Mouse (Mus musculus): Measurements from ENCODE around the gene Rgcc. TPM values are rescaled to one million over a fixed set of nuclear protein-coding genes. Genes with fewer than 3 reads are reported as not detected.

Rgcc gene
- 25.6 and 28.6 TPM in 2 replicates for polyA plus RNA-seq (2016; fragmentation: Nextera tagmentation; extraction: Ambion mirVana)

DNA sequence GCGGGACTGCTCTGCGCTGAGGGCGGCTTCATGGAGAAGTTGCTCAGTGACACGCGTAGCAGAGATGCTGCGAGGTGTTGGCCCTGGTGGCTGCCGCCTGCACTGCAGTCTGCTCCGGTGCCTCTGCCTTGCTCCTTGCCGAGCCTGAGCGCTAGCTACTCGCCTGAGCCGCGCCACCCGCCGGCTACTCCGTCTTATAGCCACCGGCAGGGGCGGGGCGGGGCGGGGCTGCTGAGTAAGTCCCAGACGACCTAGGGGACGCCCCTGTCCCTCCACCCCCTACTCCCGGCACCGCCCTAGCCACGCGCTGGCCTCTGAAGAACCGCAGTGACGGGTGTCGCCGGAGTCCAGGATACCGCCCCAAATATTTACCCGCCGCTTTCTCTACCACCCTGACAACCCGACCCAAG, at the start of gene Rgcc:
TSS of gene Rgcc (minus strand) at position 180 of the 410 bp plus-strand sequence.
- H3K36me3 ChIP-seq = no peaks in the 10 kb centered on the region
- WGBS = under 1% methylated on average over 34 of the region's 34 CpGs
- peak within 1 kb of the TSS; percentile 59 for H3K4me3 ChIP-seq (replicated peaks)
- no peak within 1 kb of the TSS for H3K27ac ChIP-seq
- ATAC-seq (ENCODE audit: insufficient number of reproducible peaks, insufficient read depth, low FRiP score, low TSS enrichment, low read depth) = peak; percentile 96
- peaks cover 28% of the 10 kb centered on the region for H3K4me1 ChIP-seq (replicated peaks)
- peak within 1 kb of the TSS; percentile 97 for H3K4me2 ChIP-seq
- peaks cover 40% of the 10 kb centered on the region for H3K27me3 ChIP-seq
- H3K9ac ChIP-seq (replicated peaks) = peak within 1 kb of the TSS; percentile 63
- H3K9me3 ChIP-seq = no peaks in the 10 kb centered on the region

DNA sequence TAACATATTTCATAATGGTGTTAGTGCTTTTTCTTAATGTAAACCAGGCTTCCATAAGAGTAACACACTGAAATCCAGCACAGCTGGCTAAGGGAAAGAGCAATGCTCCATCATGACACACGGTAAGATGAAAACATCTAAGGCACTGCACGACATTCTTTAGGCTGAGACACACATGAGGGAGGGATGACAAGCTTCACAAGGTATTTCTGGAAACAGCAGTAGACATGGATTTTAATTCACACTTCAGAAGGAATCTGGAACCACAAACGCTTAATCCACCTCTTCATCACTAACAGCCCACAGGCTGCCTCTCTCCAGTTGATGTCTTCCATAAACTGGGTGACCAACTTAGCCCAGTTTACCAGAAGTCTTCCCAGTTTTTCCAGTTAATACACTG, 44.9 kb upstream of the Rgcc start:
- WGBS = 76% methylated on average over 3 of the region's 3 CpGs
- Histone ChIP-seq H3K4me3 (replicated peaks) (no peak overlapping the region), H3K9ac (replicated peaks) (no peak overlapping the region), H3K4me2 (no peak overlapping the region), H3K4me1 (replicated peaks) (no peaks in the 10 kb centered on the region), H3K27ac (no peak overlapping the region), H3K36me3 (peaks cover 70% of the 10 kb centered on the region), H3K9me3 (no peaks in the 10 kb centered on the region), H3K27me3 (no peaks in the 10 kb centered on the region)
- ATAC-seq (ENCODE audit: insufficient number of reproducible peaks, insufficient read depth, low FRiP score, low TSS enrichment, low read depth) = no peak

DNA sequence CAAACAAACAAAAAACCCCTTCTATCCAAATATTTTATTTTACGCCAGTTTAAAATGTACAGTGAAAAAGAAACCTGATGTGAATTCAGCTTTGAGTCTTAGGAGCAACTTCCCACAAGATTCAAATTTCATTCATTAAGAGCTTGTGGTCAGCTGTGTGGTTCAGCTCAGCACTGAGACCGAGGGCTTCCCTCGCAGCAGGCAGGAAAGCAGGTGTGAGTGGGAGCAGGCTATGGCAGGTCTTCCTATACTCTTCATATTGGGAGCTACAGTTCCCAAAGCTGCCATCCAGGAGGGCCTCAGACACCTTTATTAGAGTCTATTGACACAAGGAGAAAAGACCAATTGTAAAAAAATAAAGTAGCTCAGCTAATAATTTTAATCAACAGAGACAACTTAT, 34.2 kb upstream of the Rgcc start:
- H3K9me3 ChIP-seq = no peaks in the 10 kb centered on the region
- peaks cover 65% of the 10 kb centered on the region for H3K36me3 ChIP-seq
- 86% methylated on average over 3 of the region's 3 CpGs for WGBS
- no peak overlapping the region for H3K9ac ChIP-seq (replicated peaks)
- H3K4me3 ChIP-seq (replicated peaks) = no peak overlapping the region
- H3K27me3 ChIP-seq = no peaks in the 10 kb centered on the region
- no peak overlapping the region for H3K27ac ChIP-seq
- no peak for ATAC-seq (ENCODE audit: insufficient number of reproducible peaks, insufficient read depth, low FRiP score, low TSS enrichment, low read depth)
- peaks cover 11% of the 10 kb centered on the region for H3K4me1 ChIP-seq (replicated peaks)
- H3K4me2 ChIP-seq = no peak overlapping the region

DNA sequence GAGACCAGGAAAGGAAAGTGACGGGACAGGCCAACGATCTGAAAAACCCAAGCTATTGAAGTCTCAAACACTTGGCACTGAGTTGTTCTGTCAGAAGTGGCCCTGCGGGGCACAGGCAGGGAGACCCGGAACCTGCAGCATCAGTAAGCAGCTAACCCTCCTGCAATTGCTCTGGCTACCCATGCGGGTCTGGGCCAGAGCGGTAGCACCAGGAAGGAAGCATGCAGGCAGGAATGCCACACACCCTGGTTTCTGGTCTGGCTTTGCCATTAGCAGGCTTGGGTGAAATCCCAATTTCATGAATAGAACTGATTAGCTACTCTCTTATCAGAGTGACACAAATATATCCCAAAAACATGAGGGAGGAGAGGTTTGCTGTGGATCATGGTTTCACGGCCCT, 30.5 kb upstream of the Rgcc start:
- H3K36me3 ChIP-seq = peaks cover 39% of the 10 kb centered on the region
- H3K27ac ChIP-seq = peak overlapping the region; percentile 25; the same call in 1 of the 2 replicates
- H3K9me3 ChIP-seq = no peaks in the 10 kb centered on the region
- no peaks in the 10 kb centered on the region for H3K27me3 ChIP-seq
- no peak overlapping the region for H3K4me2 ChIP-seq
- no peak overlapping the region for H3K9ac ChIP-seq (replicated peaks)
- 71% methylated on average over 7 of the region's 7 CpGs for WGBS
- H3K4me3 ChIP-seq (replicated peaks) = no peak overlapping the region
- H3K4me1 ChIP-seq (replicated peaks) = peaks cover 11% of the 10 kb centered on the region
- ATAC-seq (ENCODE audit: insufficient number of reproducible peaks, insufficient read depth, low FRiP score, low TSS enrichment, low read depth) = no peak

DNA sequence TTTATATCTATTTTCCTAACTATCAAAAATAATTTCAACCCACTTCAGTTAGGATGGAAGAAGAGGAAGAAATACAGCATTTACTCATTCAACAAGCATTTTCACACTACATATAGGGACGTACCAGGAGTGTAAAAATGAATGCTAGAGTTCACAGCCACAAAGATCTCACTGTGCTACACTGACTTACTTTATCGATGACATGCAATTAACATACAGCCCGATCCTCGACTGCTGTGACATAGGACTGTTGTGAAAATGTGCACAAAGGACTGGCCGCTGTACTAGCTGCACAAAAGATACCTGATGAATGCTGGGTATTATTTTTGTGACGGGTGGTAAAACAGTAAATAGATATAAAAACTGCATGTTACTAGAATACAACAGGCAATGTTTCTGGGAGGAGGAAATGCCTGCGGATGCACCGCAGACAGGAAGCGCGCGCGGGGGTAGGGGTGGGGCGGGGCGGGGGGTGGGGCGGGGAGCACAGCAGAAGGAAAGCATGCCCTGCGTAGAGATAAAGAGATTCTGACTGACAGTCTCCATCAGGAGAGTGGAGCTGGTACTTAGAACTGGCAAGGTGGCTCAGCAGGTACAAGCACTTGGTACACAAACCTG, 29.6 kb upstream of the Rgcc start:
- WGBS = 65% methylated on average over 16 of the region's 16 CpGs
- peak overlapping the region; percentile 45; the same call in 1 of the 2 replicates for H3K27ac ChIP-seq
- H3K9me3 ChIP-seq = no peaks in the 10 kb centered on the region
- peaks cover 30% of the 10 kb centered on the region for H3K36me3 ChIP-seq
- no peak overlapping the region for H3K9ac ChIP-seq (replicated peaks)
- H3K4me1 ChIP-seq (replicated peaks) = peaks cover 11% of the 10 kb centered on the region
- no peaks in the 10 kb centered on the region for H3K27me3 ChIP-seq
- H3K4me2 ChIP-seq = peak overlapping the region; percentile 36
- no peak for ATAC-seq (ENCODE audit: insufficient number of reproducible peaks, insufficient read depth, low FRiP score, low TSS enrichment, low read depth)
- no peak overlapping the region for H3K4me3 ChIP-seq (replicated peaks)

DNA sequence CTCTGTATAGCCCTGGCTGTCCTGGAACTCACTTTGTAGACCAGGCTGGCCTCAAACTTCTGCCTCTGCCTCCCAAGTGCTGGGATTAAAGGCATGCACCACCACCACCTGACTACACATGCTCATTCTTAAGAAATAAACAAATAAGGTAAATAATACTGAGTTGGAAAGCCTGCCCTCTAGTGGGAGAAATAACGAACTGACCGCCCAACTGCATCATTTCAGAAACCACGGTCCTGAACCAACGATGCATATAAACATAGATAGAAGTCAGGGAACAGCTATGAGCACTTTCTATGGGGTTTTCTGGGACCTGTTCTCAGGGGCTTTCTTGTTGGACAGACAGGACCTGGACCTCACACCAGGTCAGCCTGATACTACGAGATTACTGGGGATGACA, 25.6 kb upstream of the Rgcc start:
- H3K36me3 ChIP-seq = no peaks in the 10 kb centered on the region; the same call in 1 of the 2 replicates
- 33% methylated on average over 5 of the region's 5 CpGs for WGBS
- no peak for ATAC-seq (ENCODE audit: insufficient number of reproducible peaks, insufficient read depth, low FRiP score, low TSS enrichment, low read depth)
- no peaks in the 10 kb centered on the region for H3K27me3 ChIP-seq
- no peak overlapping the region for H3K9ac ChIP-seq (replicated peaks)
- H3K4me1 ChIP-seq (replicated peaks) = peaks cover 17% of the 10 kb centered on the region
- no peaks in the 10 kb centered on the region for H3K9me3 ChIP-seq
- H3K27ac ChIP-seq = no peak overlapping the region
- no peak overlapping the region for H3K4me3 ChIP-seq (replicated peaks)
- no peak overlapping the region for H3K4me2 ChIP-seq

DNA sequence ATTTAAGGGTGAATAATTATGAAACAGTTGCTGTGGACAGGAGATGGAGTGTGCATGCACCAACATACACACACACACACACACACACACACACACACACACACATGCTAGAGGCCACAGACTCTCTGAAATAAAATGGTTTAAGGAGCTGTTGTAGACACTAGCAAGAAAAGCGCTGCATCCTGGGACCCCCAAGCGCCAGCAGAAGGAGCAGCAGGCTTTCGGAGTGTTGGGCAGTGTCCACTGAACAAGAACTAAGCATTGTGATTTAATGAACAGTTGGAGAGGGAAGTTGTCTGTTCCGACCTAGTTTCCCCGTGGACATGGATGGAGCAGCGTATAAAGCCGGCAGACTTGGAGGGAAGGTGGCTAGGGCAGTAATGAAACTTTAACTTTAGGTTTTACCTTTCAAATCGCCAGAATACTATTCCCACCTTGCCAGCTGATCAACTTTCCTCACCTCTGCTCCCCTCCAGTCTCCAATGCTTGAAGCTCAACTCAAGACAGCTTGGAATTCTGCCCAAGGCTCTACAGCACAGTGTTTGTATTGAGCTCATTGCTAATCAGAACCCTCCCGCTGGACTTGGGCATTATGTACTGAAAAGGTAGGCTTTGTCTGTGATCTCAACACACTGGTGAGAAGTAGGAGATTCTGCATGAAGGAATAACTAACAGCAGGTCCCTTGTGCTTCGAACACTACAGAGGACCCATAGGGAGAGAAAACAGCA, 22.8 kb upstream of the Rgcc start:
- no peak overlapping the region for H3K4me2 ChIP-seq
- no peaks in the 10 kb centered on the region for H3K36me3 ChIP-seq
- WGBS = 74% methylated on average over 10 of the region's 10 CpGs
- H3K27ac ChIP-seq = 0 out of 2 replicates have a peak overlapping the region, but pooled peaks have one; percentile 42
- H3K9ac ChIP-seq (replicated peaks) = no peak overlapping the region
- no peaks in the 10 kb centered on the region for H3K27me3 ChIP-seq
- no peak overlapping the region for H3K4me3 ChIP-seq (replicated peaks)
- peaks cover 15% of the 10 kb centered on the region for H3K4me1 ChIP-seq (replicated peaks)
- no peaks in the 10 kb centered on the region for H3K9me3 ChIP-seq
- no peak for ATAC-seq (ENCODE audit: insufficient number of reproducible peaks, insufficient read depth, low FRiP score, low TSS enrichment, low read depth)

DNA sequence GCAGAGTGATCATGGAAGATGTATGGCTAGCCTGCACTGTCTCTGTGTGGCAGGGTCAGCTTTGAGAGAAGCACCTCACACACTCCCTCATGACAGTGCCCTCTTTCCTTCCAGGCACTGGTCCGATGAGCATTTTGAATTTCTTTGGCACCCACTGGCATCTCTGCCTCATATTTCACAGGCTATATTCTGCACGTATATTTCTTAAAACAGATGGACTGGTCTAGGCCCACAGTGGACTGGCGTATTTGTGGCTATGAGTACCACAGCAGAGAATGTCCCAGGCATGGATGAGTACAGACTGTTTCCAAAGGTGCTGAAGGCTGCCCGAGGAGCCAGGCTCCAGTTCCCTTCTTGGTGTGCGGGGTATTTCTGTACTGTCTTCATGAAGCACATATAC, 20.4 kb upstream of the Rgcc start:
- ATAC-seq (ENCODE audit: insufficient number of reproducible peaks, insufficient read depth, low FRiP score, low TSS enrichment, low read depth) = no peak
- no peak overlapping the region for H3K9ac ChIP-seq (replicated peaks)
- no peaks in the 10 kb centered on the region for H3K36me3 ChIP-seq
- 86% methylated on average over 5 of the region's 5 CpGs for WGBS
- H3K4me1 ChIP-seq (replicated peaks) = peaks cover 21% of the 10 kb centered on the region
- H3K27ac ChIP-seq = no peak overlapping the region
- no peak overlapping the region for H3K4me2 ChIP-seq
- no peak overlapping the region for H3K4me3 ChIP-seq (replicated peaks)
- H3K27me3 ChIP-seq = no peaks in the 10 kb centered on the region
- H3K9me3 ChIP-seq = no peaks in the 10 kb centered on the region

DNA sequence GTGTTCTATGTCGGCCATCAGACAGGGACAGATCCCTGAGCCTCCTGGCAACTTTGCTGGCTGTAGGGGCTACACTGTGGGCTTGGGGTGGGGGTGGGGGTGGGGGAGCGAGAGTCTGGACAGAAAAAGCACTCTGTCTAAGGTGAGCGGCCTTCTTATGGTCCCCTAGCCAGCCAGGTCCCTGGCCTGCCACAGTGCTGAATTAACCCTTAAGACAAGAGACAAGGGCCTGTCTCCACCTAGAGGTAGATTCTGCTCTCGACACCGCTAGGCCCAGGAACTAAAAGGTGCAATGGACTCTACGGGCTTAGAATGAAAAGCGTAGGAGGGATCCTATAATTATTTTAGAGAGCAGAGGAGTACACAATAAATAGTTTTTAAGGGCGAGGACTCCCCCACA, 19.7 kb upstream of the Rgcc start:
- no peak overlapping the region for H3K4me3 ChIP-seq (replicated peaks)
- no peak overlapping the region; the same call in 1 of the 2 replicates for H3K27ac ChIP-seq
- H3K36me3 ChIP-seq = no peaks in the 10 kb centered on the region
- no peak overlapping the region for H3K9ac ChIP-seq (replicated peaks)
- H3K4me2 ChIP-seq = no peak overlapping the region
- ATAC-seq (ENCODE audit: insufficient number of reproducible peaks, insufficient read depth, low FRiP score, low TSS enrichment, low read depth) = peak; percentile 54
- H3K27me3 ChIP-seq = no peaks in the 10 kb centered on the region
- no peaks in the 10 kb centered on the region for H3K9me3 ChIP-seq
- 18% methylated on average over 8 of the region's 8 CpGs for WGBS
- peaks cover 21% of the 10 kb centered on the region for H3K4me1 ChIP-seq (replicated peaks)

DNA sequence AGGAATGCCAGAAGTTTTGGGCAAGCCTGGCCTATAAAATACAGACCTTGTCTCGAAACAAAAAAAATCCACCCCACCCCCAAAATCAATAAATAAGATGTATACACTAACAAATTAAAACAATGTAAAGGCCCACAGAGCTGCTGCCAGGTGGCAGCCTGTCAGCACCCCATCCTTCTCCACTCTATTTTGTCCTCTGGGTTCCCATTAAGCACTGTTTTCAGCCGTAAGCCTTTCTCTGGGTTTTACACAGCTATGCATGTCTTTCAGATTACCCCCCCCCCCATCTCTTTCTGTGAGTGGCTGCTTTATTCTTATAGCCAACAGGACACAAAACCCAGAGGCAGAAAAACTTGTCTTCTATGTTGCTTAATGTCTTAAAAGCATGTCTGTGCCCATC, 16.2 kb upstream of the Rgcc start:
- no peak overlapping the region for H3K4me3 ChIP-seq (replicated peaks)
- H3K9ac ChIP-seq (replicated peaks) = no peak overlapping the region
- no peaks in the 10 kb centered on the region for H3K9me3 ChIP-seq
- H3K4me2 ChIP-seq = no peak overlapping the region
- ATAC-seq (ENCODE audit: insufficient number of reproducible peaks, insufficient read depth, low FRiP score, low TSS enrichment, low read depth) = no peak
- no peaks in the 10 kb centered on the region for H3K36me3 ChIP-seq
- H3K27ac ChIP-seq = no peak overlapping the region
- no peaks in the 10 kb centered on the region for H3K27me3 ChIP-seq
- H3K4me1 ChIP-seq (replicated peaks) = peaks cover 14% of the 10 kb centered on the region
- WGBS = 40% methylated on average over 2 of the region's 2 CpGs

DNA sequence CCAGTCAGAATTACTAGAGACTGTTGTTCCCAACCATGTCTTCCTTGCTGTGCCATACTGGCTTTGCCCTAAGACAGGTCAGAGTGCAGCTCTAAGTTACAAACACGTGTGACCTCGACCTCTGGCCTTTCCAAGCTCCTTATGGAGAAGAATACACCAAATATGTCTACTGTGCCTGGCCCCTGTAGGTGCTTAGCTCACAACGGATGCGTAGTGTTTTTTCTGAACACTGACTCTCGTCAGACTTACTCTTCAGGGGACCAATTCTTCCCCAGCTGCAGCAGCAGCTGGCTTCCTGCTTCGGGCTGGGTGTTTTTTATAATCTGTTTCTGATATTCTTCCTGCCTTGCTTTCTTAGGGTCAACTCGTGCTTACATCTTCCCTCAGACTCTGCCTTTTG, 14.4 kb upstream of the Rgcc start:
- no peak for ATAC-seq (ENCODE audit: insufficient number of reproducible peaks, insufficient read depth, low FRiP score, low TSS enrichment, low read depth)
- no peaks in the 10 kb centered on the region for H3K9me3 ChIP-seq
- peaks cover 21% of the 10 kb centered on the region for H3K4me1 ChIP-seq (replicated peaks)
- H3K27ac ChIP-seq = no peak overlapping the region
- H3K36me3 ChIP-seq = no peaks in the 10 kb centered on the region
- no peak overlapping the region for H3K4me2 ChIP-seq
- WGBS = 45% methylated on average over 7 of the region's 7 CpGs
- no peaks in the 10 kb centered on the region for H3K27me3 ChIP-seq
- H3K4me3 ChIP-seq (replicated peaks) = no peak overlapping the region
- no peak overlapping the region for H3K9ac ChIP-seq (replicated peaks)
